Mouse (Mus musculus) NIH3T3 (cell line): ENCODE results near the gene Abcd3.

ENCODE experiments used
- DNase-seq: peaks from one replicate; pipeline ENCODE4 v3.0.0-alpha.2; 2012; ENCODE audit warnings: low read depth

The Abcd3 gene

DNA sequence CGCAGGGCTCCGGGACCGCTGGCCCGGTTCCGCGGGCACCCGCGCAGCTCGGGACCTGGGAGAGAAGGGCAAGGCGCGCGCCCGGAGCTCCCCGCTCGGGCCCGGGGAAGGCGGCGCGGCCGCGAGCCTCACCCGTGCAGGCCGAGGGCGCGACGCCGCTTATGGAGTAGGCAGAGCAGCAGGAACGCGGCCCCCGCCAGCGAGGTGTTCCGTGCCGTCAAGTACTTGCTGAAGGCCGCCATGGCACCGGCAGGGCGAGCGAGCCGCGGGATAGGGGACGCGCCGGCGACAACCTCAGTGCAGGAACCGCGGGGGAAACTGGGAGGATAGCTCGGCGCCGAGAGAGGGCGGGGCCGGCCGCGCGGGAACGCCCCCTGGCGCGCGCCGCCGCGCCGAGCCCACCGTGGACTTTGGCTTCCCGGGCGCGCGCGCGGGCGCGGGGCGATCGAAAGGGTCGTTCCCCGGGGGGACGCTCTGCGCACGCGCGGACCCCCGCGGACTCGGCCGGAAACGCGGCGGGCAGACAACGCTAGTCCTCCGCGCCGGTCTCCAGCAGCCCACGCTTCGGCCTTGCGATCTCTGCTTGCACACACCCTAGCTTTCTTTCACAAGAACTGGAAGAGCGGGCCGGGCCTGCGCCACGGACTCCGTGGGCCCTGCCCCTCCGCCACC lies at the start of gene Abcd3:
Abcd3 (minus strand) TSS at position 426 of the 672 bp plus-strand sequence.
- DNase-seq: peak; percentile 96

GRCm38 (mm10) chr3:121859142-121859541 lies 44.0 kb upstream of the Abcd3 start:
- no peak for DNase-seq

GRCm38 (mm10) chr3:121856131-121856530 lies 41.0 kb upstream of the Abcd3 start:
- DNase-seq: no peak

GRCm38 (mm10) chr3:121853781-121854520 lies 38.8 kb upstream of the Abcd3 start:
- DNase-seq: no peak

GRCm38 (mm10) chr3:121852074-121852826 lies 37.1 kb upstream of the Abcd3 start:
- DNase-seq: no peak

- no peak for DNase-seq
These were observed 35.9 kb upstream of the Abcd3 start for GRCm38 (mm10) chr3:121851006-121851405.

DNA sequence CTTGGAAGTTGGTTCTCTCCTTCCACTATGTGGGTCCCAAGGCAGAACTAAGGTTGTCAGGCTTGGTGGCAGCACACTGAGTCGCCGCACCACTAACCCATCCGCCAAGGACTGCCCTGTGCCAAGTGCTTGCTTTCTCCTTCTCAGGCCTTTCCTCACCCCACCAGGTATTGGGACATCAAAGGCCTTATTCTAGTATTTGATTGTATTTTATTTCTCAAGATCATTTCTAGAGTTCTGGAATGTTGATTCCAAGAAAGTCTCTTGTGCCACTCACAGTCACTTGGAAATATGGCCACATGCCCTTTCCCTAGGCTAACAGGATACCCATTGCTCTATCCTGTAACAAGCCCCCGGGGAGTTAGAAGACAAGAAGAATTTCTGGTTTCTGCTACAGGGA lies 35.3 kb upstream of the Abcd3 start:
- no peak for DNase-seq

GRCm38 (mm10) chr3:121847296-121847695 lies 32.2 kb upstream of the Abcd3 start:
- no peak for DNase-seq

- DNase-seq: no peak
These were observed 29.6 kb upstream of the Abcd3 start for GRCm38 (mm10) chr3:121844658-121845057.

DNA sequence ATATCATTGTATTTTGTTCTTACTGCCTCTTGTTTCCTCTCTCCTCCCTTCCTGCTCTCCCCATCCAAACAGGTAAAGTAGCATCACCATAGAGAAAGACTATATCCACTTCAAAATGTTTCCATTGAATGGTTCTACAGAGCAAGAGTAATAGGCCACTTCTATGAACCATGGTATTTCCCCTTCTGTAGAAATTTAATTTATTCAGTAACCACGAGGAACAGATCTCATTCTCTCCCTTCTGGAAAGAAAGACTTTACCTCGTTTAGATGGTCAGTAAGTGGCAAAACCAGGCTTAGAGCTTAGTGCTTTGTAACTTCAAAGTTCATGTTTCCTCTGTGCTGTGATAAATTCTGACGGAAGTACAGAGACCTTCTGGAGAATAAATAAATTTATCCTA lies 28.9 kb upstream of the Abcd3 start:
- no peak for DNase-seq

DNA sequence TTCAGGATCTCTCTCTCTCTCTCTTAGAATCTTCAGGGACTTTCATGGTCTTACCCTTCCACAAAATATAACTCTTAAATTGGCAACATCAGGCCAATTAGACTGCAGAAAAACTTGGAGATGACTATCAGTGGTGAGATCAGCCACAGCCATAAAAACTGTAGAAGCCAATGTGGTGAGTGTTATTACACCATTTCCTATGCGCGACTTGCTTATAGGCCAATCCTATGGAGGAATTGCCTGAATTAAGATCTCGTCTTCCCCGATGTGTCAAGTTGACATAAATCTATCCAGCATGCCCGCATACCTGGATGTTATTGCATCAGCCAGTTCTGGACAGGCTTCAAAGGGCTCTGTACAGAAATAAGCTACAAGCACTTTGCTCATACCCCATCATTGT lies 28.2 kb upstream of the Abcd3 start:
- no peak for DNase-seq

GRCm38 (mm10) chr3:121842306-121842860 lies 27.3 kb upstream of the Abcd3 start:
- no peak for DNase-seq

- peak; percentile 78 for DNase-seq
These were observed 26.4 kb upstream of the Abcd3 start for GRCm38 (mm10) chr3:121841412-121842014.

- no peak for DNase-seq
These were observed 25.2 kb upstream of the Abcd3 start for GRCm38 (mm10) chr3:121840351-121840750.

DNA sequence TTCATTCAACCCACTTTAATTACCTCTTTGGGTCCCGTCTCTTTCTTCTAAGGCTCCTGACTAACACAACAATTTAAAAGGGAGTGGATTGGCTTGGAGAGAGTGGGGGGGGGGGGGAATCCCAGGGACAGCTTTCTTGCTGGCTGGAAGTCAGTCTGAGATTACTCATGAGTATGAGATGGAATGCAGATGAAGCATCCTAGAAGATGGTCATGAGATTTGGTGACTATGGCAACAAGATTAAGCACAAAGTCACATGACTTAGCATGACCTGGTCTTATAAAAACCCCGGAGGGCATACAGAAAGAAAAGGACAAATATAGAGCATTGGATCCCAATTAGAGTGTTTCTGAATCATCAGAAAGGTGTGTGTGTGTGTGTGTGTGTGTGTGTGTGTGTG lies 19.6 kb upstream of the Abcd3 start:
- DNase-seq: peak; percentile 78

DNA sequence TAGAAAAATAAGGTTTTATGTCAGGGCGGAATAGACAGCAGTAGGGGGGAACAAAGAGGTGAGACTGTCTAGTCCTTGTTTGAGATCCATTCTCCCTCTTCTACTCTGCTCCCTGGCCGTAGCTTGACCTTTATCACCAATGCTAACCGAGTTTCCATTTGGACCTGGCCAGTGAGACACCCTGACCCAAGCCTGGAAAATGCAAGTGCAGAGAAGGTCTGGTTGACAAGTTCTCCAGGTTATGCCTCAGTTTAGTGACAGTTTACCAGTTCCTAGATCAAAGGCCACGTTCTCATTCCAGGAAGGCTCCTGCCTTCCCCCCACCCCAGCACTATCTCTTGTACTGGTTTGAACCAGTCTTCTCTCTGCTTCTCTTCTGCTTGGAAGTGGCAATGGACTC lies 19.1 kb upstream of the Abcd3 start:
- DNase-seq: no peak

DNA sequence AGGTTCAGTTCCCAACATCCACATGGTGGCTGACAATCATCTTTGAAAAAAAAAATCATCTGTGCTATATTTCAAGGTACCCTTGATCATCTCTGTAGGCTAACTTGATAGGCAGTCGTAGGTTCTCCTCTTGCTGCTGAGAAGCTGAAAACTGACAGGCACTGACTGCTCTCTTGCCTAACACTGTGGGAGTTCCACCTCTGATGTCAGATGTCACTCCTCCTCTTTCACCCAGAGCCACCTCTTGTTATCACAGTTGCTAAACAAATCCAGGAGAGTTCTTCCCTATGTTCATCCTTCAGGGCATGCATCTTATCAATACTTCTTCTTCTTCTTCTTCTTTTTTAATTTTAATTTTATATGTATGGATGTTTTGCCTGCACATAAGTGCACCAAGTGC lies 10.0 kb upstream of the Abcd3 start:
- no peak for DNase-seq

GRCm38 (mm10) chr3:121824319-121824718 lies 9.2 kb upstream of the Abcd3 start:
- no peak for DNase-seq

DNA sequence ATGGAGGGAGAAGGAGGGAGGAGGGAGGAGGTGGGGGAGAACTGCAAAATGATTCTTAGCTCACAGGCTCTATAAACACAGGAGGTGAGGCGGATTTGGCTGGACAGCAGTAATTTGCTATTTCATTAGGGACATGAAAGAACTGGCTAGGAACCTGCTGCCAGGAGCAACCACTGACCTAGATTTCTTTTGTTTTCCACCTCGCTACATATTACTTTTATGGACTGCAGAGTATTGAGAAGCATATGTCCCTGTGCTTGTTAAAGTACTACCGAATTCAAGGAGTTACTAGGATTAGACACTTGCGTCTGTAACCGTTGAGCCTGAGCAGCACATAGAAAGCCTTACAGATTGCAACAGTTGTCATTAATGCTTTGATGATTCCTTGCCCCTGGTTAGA lies 7.5 kb upstream of the Abcd3 start:
- no peak for DNase-seq

DNA sequence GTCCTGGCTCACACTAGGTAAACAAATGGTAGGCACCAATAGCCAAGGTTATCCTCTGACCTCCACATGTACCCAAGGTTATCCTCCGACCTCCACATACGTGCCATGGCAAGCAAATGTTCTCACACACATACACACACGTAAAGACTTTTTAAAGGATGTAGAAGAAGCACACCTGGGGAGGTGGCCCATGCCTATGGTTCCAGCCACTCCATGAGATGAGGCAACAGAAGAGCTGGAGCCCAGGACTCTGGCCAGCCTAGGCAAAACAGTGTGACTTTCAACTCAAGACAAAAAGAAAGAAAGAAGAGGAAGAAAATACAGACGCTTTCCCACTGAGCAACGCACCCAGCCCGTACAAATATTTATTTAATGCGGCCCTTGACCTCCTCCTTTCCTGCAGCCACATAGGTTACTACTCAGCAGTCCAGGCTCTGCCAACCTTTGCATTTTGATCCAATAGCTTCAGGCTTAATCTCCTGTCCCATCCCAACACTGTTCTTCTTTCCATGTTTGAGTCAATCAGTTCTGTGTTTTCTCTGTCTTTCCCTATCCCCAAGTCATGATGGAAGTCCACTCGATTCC lies 6.5 kb upstream of the Abcd3 start:
- DNase-seq: no peak

GRCm38 (mm10) chr3:121819693-121820200 lies 4.6 kb upstream of the Abcd3 start:
- no peak for DNase-seq
